Mouse (Mus musculus) bone marrow macrophage, adult 2 months (primary cell): ENCODE measurements at regions not wholly inside any gene's neighbourhood (a gene's known extent, or its start where the extent isn't known, plus 50 kb on each side); places are given as distances from the start of the nearest gene placed in this dataset.

ENCODE experiments used
- CTCF ChIP-seq: IDR thresholded peaks from 2 replicates; pipeline ENCODE4 v1.5.1; 2012; ENCODE audit warnings: low read depth, mild to moderate bottlenecking, low read length, moderate library complexity
- POLR2A ChIP-seq: IDR thresholded peaks from 2 replicates; pipeline ENCODE4 v1.6.1; 2012; ENCODE audit warnings: mild to moderate bottlenecking, low read depth, low read length, borderline replicate concordance

GRCm38 (mm10) chr1:148707657-148708056 lies 1253.4 kb downstream of the Pla2g4a start:
- no peak for TF ChIP-seq CTCF
- TF ChIP-seq POLR2A: no peak
